Mouse (Mus musculus) limb, embryonic 10.5 days (tissue): ENCODE results near the gene Rnase10. TPM values are rescaled to one million over a fixed set of nuclear protein-coding genes. Genes with fewer than 3 reads are reported as not detected.
"Not testable (repeated sequence)": the region's sequence is repeated elsewhere in the genome, so short reads cannot be mapped to it uniquely, and the experiment has no call there.

ENCODE experiments used
- DNase-seq: peaks from one replicate; pipeline ENCODE4 v3.0.0-alpha.2; 2017; ENCODE audit warnings: low spot score
- H3K27ac ChIP-seq: fragments of 300-500 bp; sonication (generic); 2 replicates; pipeline ENCODE4 v1.5.1; 2016; ENCODE audit warnings: mild to moderate bottlenecking
- H3K27me3 ChIP-seq: fragments of 300-500 bp; sonication (generic); 2 replicates; pipeline ENCODE4 v1.6.1; 2016; ENCODE audit warnings: low read depth, mild to moderate bottlenecking; ENCODE audit not compliant: poor library complexity, severe bottlenecking
- H3K36me3 ChIP-seq: fragments of 300-500 bp; sonication (generic); 2 replicates; pipeline ENCODE4 v1.6.1; 2016; ENCODE audit warnings: mild to moderate bottlenecking, moderate library complexity
- H3K4me1 ChIP-seq: fragments of 300-500 bp; sonication (generic); 2 replicates; pipeline ENCODE4 v1.6.1; 2016
- H3K4me3 ChIP-seq: fragments of 300-500 bp; sonication (generic); 2 replicates; pipeline ENCODE4 v1.5.1; 2016; ENCODE audit warnings: mild to moderate bottlenecking, moderate library complexity
- H3K9me3 ChIP-seq: fragments of 300-500 bp; sonication (generic); replicated peaks from 2 replicates; pipeline ENCODE4 v1.6.1; 2016; ENCODE audit warnings: mild to moderate bottlenecking
- WGBS: fragments of 180-500 bp; shearing (Covaris S2); methylation state at CpG from one replicate; pipeline ENCODE4 v1.1.7; 2016; 5-methylcytosine and 5-hydroxymethylcytosine counted together
- polyA plus RNA-seq: library from polyadenylated mRNA; unstranded; fragments of >200 nt; fragmentation: Nextera tagmentation; extraction: Ambion mirVana; gene quantifications from 2 replicates; pipeline ENCODE4 v1.2.1, GENCODE M21; 2016

Gene Rnase10
- polyA plus RNA-seq, 1 experiment from 2014 or later, result not detected

GRCm38 (mm10) chr14:50981207-50981606, 26.3 kb upstream of the Rnase10 start:
- WGBS, result 69% methylated on average over 2 of the region's 2 CpGs
- no peak overlapping the region for H3K27ac ChIP-seq
- H3K4me3 ChIP-seq, result no peak overlapping the region
- no peak for DNase-seq
- H3K4me1 ChIP-seq, result no peaks in the 10 kb centered on the region
- H3K36me3 ChIP-seq, result no peaks in the 10 kb centered on the region
- H3K27me3 ChIP-seq, result no peaks in the 10 kb centered on the region
- H3K9me3 ChIP-seq, result no peaks in the 10 kb centered on the region

- no peak for DNase-seq
- 85% methylated on average over 5 of the region's 5 CpGs for WGBS
- no peaks in the 10 kb centered on the region for H3K27me3 ChIP-seq
Measured at GRCm38 (mm10) chr14:50981837-50982236, 25.7 kb upstream of the Rnase10 start.

GRCm38 (mm10) chr14:50987668-50988067, 19.9 kb upstream of the Rnase10 start:
- Histone ChIP-seq H3K36me3 (no peaks in the 10 kb centered on the region), H3K27me3 (no peaks in the 10 kb centered on the region), H3K9me3 (no peaks in the 10 kb centered on the region), H3K4me1 (no peaks in the 10 kb centered on the region), H3K27ac (no peak overlapping the region), H3K4me3 (no peak overlapping the region)
- 86% methylated on average over 2 of the region's 2 CpGs for WGBS
- no peak for DNase-seq

More at GRCm38 (mm10) chr14:50981837-50982236, 25.7 kb upstream of the Rnase10 start:
- Histone ChIP-seq H3K9me3 (no peaks in the 10 kb centered on the region), H3K4me3 (no peak overlapping the region), H3K27ac (no peak overlapping the region), H3K36me3 (no peaks in the 10 kb centered on the region), H3K4me1 (no peaks in the 10 kb centered on the region)

- Histone ChIP-seq H3K4me3 (no peak overlapping the region), H3K36me3 (no peaks in the 10 kb centered on the region), H3K27me3 (no peaks in the 10 kb centered on the region), H3K27ac (no peak overlapping the region), H3K4me1 (no peaks in the 10 kb centered on the region), H3K9me3 (no peaks in the 10 kb centered on the region)
- 88% methylated on average over 3 of the region's 3 CpGs for WGBS
- DNase-seq, result no peak
Measured at GRCm38 (mm10) chr14:50991037-50991436, 16.5 kb upstream of the Rnase10 start.

GRCm38 (mm10) chr14:50997088-50997487, 10.5 kb upstream of the Rnase10 start:
- 73% methylated on average over 3 of the region's 3 CpGs for WGBS

GRCm38 (mm10) chr14:50997999-50998666, 9.4 kb upstream of the Rnase10 start:
- no peak for DNase-seq
- H3K36me3 ChIP-seq, result no peaks in the 10 kb centered on the region

More at GRCm38 (mm10) chr14:50997088-50997487, 10.5 kb upstream of the Rnase10 start:
- Histone ChIP-seq H3K9me3 (no peaks in the 10 kb centered on the region), H3K4me3 (no peak overlapping the region), H3K27me3 (no peaks in the 10 kb centered on the region), H3K27ac (no peak overlapping the region), H3K4me1 (no peaks in the 10 kb centered on the region), H3K36me3 (no peaks in the 10 kb centered on the region)
- DNase-seq, result no peak

GRCm38 (mm10) chr14:51007914-51008713, 563 bp downstream of the Rnase10 start:
- H3K27me3 ChIP-seq, result no peaks in the 10 kb centered on the region
- DNase-seq, result no peak
- H3K36me3 ChIP-seq, result no peaks in the 10 kb centered on the region
- no peaks in the 10 kb centered on the region for H3K9me3 ChIP-seq
- WGBS, result 84% methylated on average over 13 of the region's 13 CpGs
- no peaks in the 10 kb centered on the region for H3K4me1 ChIP-seq
- H3K27ac ChIP-seq, result no peak overlapping the region
- no peak overlapping the region for H3K4me3 ChIP-seq

More at GRCm38 (mm10) chr14:50997999-50998666, 9.4 kb upstream of the Rnase10 start:
- Histone ChIP-seq H3K9me3 (no peaks in the 10 kb centered on the region), H3K27ac (no peak overlapping the region), H3K4me1 (no peaks in the 10 kb centered on the region), H3K4me3 (no peak overlapping the region), H3K27me3 (no peaks in the 10 kb centered on the region)
- 95% methylated on average over 2 of the region's 2 CpGs for WGBS

- no peaks in the 10 kb centered on the region for H3K9me3 ChIP-seq
- H3K27ac ChIP-seq, result no peak overlapping the region
- H3K36me3 ChIP-seq, result no peaks in the 10 kb centered on the region
- no peak overlapping the region for H3K4me3 ChIP-seq
- H3K27me3 ChIP-seq, result no peaks in the 10 kb centered on the region
- 88% methylated on average over 4 of the region's 4 CpGs for WGBS
- no peak for DNase-seq
- H3K4me1 ChIP-seq, result no peaks in the 10 kb centered on the region
Measured at GRCm38 (mm10) chr14:51008781-51009180, 1.2 kb downstream of the Rnase10 start.

GRCm38 (mm10) chr14:51009572-51009971, 2.0 kb downstream of the Rnase10 start:
- no peak overlapping the region for H3K4me3 ChIP-seq
- H3K4me1 ChIP-seq, result no peaks in the 10 kb centered on the region
- no peaks in the 10 kb centered on the region for H3K36me3 ChIP-seq
- no peaks in the 10 kb centered on the region for H3K27me3 ChIP-seq
- 85% methylated on average over 6 of the region's 6 CpGs for WGBS
- no peak for DNase-seq
- H3K9me3 ChIP-seq, result no peaks in the 10 kb centered on the region
- no peak overlapping the region for H3K27ac ChIP-seq

GRCm38 (mm10) chr14:51014724-51015123, 7.2 kb downstream of the Rnase10 start:
- H3K27me3 ChIP-seq, H3K4me3 ChIP-seq, H3K9me3 ChIP-seq, DNase-seq, H3K4me1 ChIP-seq, H3K36me3 ChIP-seq, H3K27ac ChIP-seq: not testable (repeated sequence)
- 85% methylated on average over 3 of the region's 3 CpGs for WGBS

- no peak overlapping the region for H3K27ac ChIP-seq
- DNase-seq, result no peak
- no peaks in the 10 kb centered on the region for H3K9me3 ChIP-seq
- H3K27me3 ChIP-seq, result no peaks in the 10 kb centered on the region
- no peaks in the 10 kb centered on the region for H3K4me1 ChIP-seq
- no peaks in the 10 kb centered on the region for H3K36me3 ChIP-seq
- H3K4me3 ChIP-seq, result no peak overlapping the region
Measured at GRCm38 (mm10) chr14:51015780-51016179, 8.2 kb downstream of the Rnase10 start.

- no peak for DNase-seq
- no peaks in the 10 kb centered on the region for H3K27me3 ChIP-seq
- WGBS, result 77% methylated on average over 3 of the region's 3 CpGs
- H3K27ac ChIP-seq, result no peak overlapping the region
- H3K9me3 ChIP-seq, result no peaks in the 10 kb centered on the region
- H3K36me3 ChIP-seq, result no peaks in the 10 kb centered on the region
- no peak overlapping the region for H3K4me3 ChIP-seq
- no peaks in the 10 kb centered on the region for H3K4me1 ChIP-seq
Measured at GRCm38 (mm10) chr14:51017256-51017655, 9.7 kb downstream of the Rnase10 start.

- no peak for DNase-seq
- WGBS, result 85% methylated on average over 4 of the region's 4 CpGs
- no peaks in the 10 kb centered on the region for H3K36me3 ChIP-seq
Measured at GRCm38 (mm10) chr14:51023457-51023856, 15.9 kb downstream of the Rnase10 start.

More at GRCm38 (mm10) chr14:51023457-51023856, 15.9 kb downstream of the Rnase10 start:
- no peaks in the 10 kb centered on the region for H3K9me3 ChIP-seq
- H3K27me3 ChIP-seq, result no peaks in the 10 kb centered on the region
- no peak overlapping the region for H3K27ac ChIP-seq
- H3K4me1 ChIP-seq, result no peaks in the 10 kb centered on the region
- no peak overlapping the region for H3K4me3 ChIP-seq
